Mouse (Mus musculus) stomach, embryonic 14.5 days (tissue): ENCODE results near the gene Ppp6r2. TPM values are rescaled to one million over a fixed set of nuclear protein-coding genes. Genes with fewer than 3 reads are reported as not detected.

Experiments used
- ATAC-seq: fragments of 200-750 bp; cut with Nextera tagmentation; 2 replicates; pipeline ENCODE4 v1.8.0; 2017; ENCODE audit warnings: low read depth, moderate TSS enrichment; ENCODE audit not compliant: insufficient number of reproducible peaks, insufficient read depth, low FRiP score
- H3K27ac ChIP-seq: fragments of 300-500 bp; sonication (generic); 2 replicates; pipeline ENCODE4 v1.5.1; 2014; ENCODE audit warnings: mild to moderate bottlenecking, low read length, moderate library complexity, mixed read lengths
- H3K27me3 ChIP-seq: fragments of 300-500 bp; sonication (generic); 2 replicates; pipeline ENCODE4 v1.6.1; 2014; ENCODE audit warnings: low read length, control low read depth, mixed read lengths; ENCODE audit not compliant: control insufficient read depth, insufficient read depth
- H3K36me3 ChIP-seq: fragments of 300-500 bp; sonication (generic); 2 replicates; pipeline ENCODE4 v1.6.1; 2014; ENCODE audit warnings: mild to moderate bottlenecking, control low read depth, low read length, moderate library complexity, mixed read lengths; ENCODE audit not compliant: control insufficient read depth, insufficient read depth
- H3K4me1 ChIP-seq: fragments of 300-500 bp; sonication (generic); 2 replicates; pipeline ENCODE4 v1.6.1; 2014; ENCODE audit warnings: low read length, control low read depth, mixed read lengths; ENCODE audit not compliant: control insufficient read depth, insufficient read depth
- H3K4me2 ChIP-seq: fragments of 300-500 bp; sonication (generic); replicated peaks from 2 replicates; pipeline ENCODE4 v1.6.1; 2014; ENCODE audit warnings: low read depth, low read length, control low read depth
- H3K4me3 ChIP-seq: fragments of 300-500 bp; sonication (generic); 2 replicates; pipeline ENCODE4 v1.5.1; 2014; ENCODE audit warnings: low read depth, low read length, control low read depth
- H3K9ac ChIP-seq: fragments of 300-500 bp; sonication (generic); replicated peaks from 2 replicates; pipeline ENCODE4 v1.6.1; 2014; ENCODE audit warnings: low read depth, mild to moderate bottlenecking, control low read depth, low read length, moderate library complexity, mixed read lengths
- H3K9me3 ChIP-seq: fragments of 300-500 bp; sonication (generic); 2 replicates; pipeline ENCODE4 v1.6.1; 2016; ENCODE audit warnings: low read depth, low read length, control low read depth; ENCODE audit not compliant: control insufficient read depth
- WGBS: fragments of 180-500 bp; shearing (Covaris S2); extraction: QIAGEN DNeasy Blood & Tissue Kit; methylation state at CpG from one replicate; pipeline ENCODE4 v1.1.7; 2014; 5-methylcytosine and 5-hydroxymethylcytosine counted together
- polyA plus RNA-seq: library from polyadenylated mRNA; unstranded; fragments of >200 nt; fragmentation: Nextera tagmentation; extraction: Ambion mirVana; gene quantifications from 2 replicates; pipeline ENCODE4 v1.2.1, GENCODE M21; 2014

Ppp6r2 gene
- 33.5 and 34.6 TPM in 2 replicates for polyA plus RNA-seq

DNA sequence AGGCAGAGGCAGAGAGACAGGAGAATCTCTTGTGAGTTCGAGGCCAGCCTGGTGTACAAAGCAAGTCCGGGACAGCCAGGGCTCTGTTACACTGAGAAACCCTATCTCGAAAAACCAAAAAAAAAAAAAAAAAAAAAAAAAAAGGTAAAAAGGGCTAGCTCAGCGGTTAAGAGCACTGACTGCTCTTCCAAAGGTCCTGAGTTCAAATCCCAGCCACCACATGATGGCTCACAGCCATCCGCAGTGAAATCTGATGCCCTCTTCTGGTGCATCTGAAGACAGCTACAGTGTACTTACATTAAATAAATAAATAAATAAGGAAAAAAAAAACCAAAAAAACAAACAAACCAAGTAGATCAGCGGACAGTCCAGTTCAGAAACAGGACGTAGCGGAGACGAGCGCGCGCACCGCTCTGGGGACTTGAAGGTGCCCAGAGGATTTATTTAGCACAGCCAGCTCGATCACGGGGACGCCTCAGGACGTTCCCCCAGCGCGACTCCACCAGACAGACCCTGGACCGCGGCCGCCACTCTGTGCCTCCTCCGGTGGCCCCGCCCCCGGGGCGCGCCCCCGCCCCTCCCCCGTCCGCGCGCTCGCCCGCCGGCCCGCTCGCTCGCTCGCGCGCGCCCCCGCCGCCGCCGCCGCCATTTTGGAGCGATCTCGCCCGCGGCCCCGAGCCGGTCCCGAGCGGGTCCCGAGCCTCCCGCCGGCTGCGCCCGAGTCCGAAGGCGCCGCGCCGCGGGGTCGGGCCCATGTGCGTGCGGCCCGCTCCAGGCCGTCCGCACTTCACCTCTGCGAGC lies at the start of gene Ppp6r2:
TSS of gene Ppp6r2 (plus strand) at position 639 of the 801 bp plus-strand sequence.
- Histone ChIP-seq H3K4me1 (no peaks in the 10 kb centered on the region), H3K9ac (peak within 1 kb of the TSS; percentile 94), H3K27me3 (no peaks in the 10 kb centered on the region), H3K9me3 (no peaks in the 10 kb centered on the region), H3K4me2 (peak within 1 kb of the TSS; percentile 88), H3K36me3 (peaks cover 6% of the 10 kb centered on the region; the same call in 1 of the 2 replicates), H3K4me3 (peak within 1 kb of the TSS; percentile 98), H3K27ac (peak within 1 kb of the TSS; percentile 85)
- 4% methylated on average over 67 of the region's 73 CpGs for WGBS
- ATAC-seq: peak; percentile 85

GRCm38 (mm10) chr15:89165478-89165877 lies 45.9 kb upstream of the Ppp6r2 start:
- WGBS: 94% methylated on average over 12 of the region's 12 CpGs
- Histone ChIP-seq H3K4me3 (no peak overlapping the region), H3K4me1 (peaks cover 24% of the 10 kb centered on the region), H3K36me3 (peaks cover 79% of the 10 kb centered on the region), H3K27ac (no peak overlapping the region), H3K27me3 (no peaks in the 10 kb centered on the region), H3K4me2 (no peak overlapping the region), H3K9me3 (no peaks in the 10 kb centered on the region), H3K9ac (no peak overlapping the region)
- ATAC-seq: no peak

- Histone ChIP-seq H3K27ac (peak overlapping the region; percentile 78), H3K9ac (no peak overlapping the region), H3K4me3 (no peak overlapping the region), H3K4me2 (peak overlapping the region; percentile 28; the same call in 1 of the 2 replicates), H3K9me3 (no peaks in the 10 kb centered on the region), H3K36me3 (peaks cover 45% of the 10 kb centered on the region), H3K27me3 (no peaks in the 10 kb centered on the region), H3K4me1 (peaks cover 39% of the 10 kb centered on the region)
- 41% methylated on average over 10 of the region's 10 CpGs for WGBS
- no peak for ATAC-seq
These were observed 42.4 kb upstream of the Ppp6r2 start for GRCm38 (mm10) chr15:89168922-89169321.

GRCm38 (mm10) chr15:89169431-89169830 lies 41.9 kb upstream of the Ppp6r2 start:
- peaks cover 44% of the 10 kb centered on the region for H3K4me1 ChIP-seq
- no peaks in the 10 kb centered on the region for H3K9me3 ChIP-seq
- H3K36me3 ChIP-seq: peaks cover 40% of the 10 kb centered on the region
- peak overlapping the region; percentile 28 for H3K4me2 ChIP-seq
- ATAC-seq: peak; percentile 74
- peak overlapping the region; percentile 78 for H3K27ac ChIP-seq
- no peaks in the 10 kb centered on the region for H3K27me3 ChIP-seq
- 1% methylated on average over 10 of the region's 10 CpGs for WGBS
- no peak overlapping the region for H3K4me3 ChIP-seq
- H3K9ac ChIP-seq: no peak overlapping the region

- Histone ChIP-seq H3K9me3 (no peaks in the 10 kb centered on the region), H3K4me1 (peaks cover 51% of the 10 kb centered on the region), H3K27me3 (no peaks in the 10 kb centered on the region), H3K4me2 (peak overlapping the region; percentile 28; the same call in 1 of the 2 replicates), H3K27ac (peak overlapping the region; percentile 78), H3K36me3 (peaks cover 33% of the 10 kb centered on the region), H3K4me3 (no peak overlapping the region), H3K9ac (no peak overlapping the region)
- WGBS: 37% methylated on average over 3 of the region's 3 CpGs
- ATAC-seq: no peak
These were observed 41.3 kb upstream of the Ppp6r2 start for GRCm38 (mm10) chr15:89170102-89170501.

- Histone ChIP-seq H3K4me3 (no peak overlapping the region), H3K36me3 (peaks cover 18% of the 10 kb centered on the region), H3K4me1 (peaks cover 64% of the 10 kb centered on the region), H3K27me3 (no peaks in the 10 kb centered on the region), H3K9ac (no peak overlapping the region), H3K9me3 (no peaks in the 10 kb centered on the region), H3K4me2 (no peak overlapping the region), H3K27ac (no peak overlapping the region)
- ATAC-seq: no peak
- 86% methylated on average over 5 of the region's 5 CpGs for WGBS
These were observed 39.8 kb upstream of the Ppp6r2 start for GRCm38 (mm10) chr15:89171526-89172051.

- WGBS: 47% methylated on average over 17 of the region's 17 CpGs
- no peak for ATAC-seq
- Histone ChIP-seq H3K9ac (peak overlapping the region; percentile 55; the same call in 1 of the 2 replicates), H3K4me3 (peak overlapping the region; percentile 50), H3K36me3 (peaks cover 10% of the 10 kb centered on the region), H3K27me3 (no peaks in the 10 kb centered on the region), H3K9me3 (no peaks in the 10 kb centered on the region), H3K4me2 (peak overlapping the region; percentile 100), H3K4me1 (peaks cover 72% of the 10 kb centered on the region), H3K27ac (peak overlapping the region; percentile 53; the same call in 1 of the 2 replicates)
These were observed 38.9 kb upstream of the Ppp6r2 start for GRCm38 (mm10) chr15:89172276-89172935.
